Mouse (Mus musculus) embryo, embryonic 10 days (tissue): Measurements from ENCODE around the gene Ccdc170.

Experiments
- DNase-seq: peaks from one replicate; pipeline ENCODE4 v3.0.0-alpha.2; 2015; ENCODE audit warnings: low spot score

The Ccdc170 gene

DNA sequence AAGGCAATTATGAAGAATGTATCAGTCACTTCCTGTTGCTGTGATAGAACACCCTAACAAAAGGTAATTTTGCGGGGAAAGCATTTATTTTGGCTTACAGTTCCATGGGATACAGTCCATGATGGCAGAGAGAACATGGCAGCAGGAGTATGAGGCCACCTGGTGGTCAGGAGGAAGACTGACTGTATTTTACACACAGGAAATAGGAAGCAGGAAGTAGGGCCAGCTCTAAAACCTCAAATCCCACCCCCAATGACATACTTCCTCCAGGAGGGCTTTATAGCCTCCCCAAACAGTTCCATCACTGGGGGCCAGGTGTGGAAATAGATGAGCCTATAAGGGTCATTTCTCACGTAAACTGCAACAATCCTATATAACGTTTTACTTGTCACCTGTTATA is 39.8 kb downstream of the Ccdc170 start:
- no peak for DNase-seq

- no peak for DNase-seq
Measured at GRCm38 (mm10) chr10:4523078-4523477, 40.8 kb downstream of the Ccdc170 start.

DNA sequence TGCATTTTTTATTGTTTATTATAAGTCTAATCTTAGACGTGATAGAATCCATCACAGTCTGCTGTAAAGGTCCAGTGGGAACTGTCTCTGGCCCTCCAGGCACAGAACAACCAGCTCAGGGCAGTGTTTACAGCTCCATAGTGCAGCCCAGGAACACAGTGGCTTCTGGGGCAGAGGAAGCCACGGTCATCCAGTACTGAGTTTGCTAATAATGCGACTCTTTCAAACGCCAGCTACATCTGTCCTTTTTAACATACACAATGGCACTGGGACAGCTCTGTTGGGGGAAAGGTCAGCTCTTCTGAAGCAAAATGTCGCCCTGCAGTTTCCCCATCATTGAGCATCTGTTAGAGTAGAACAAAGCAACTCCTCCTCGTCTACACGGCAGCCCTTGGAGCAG is 45.7 kb downstream of the Ccdc170 start:
- DNase-seq: peak; percentile 64

DNA sequence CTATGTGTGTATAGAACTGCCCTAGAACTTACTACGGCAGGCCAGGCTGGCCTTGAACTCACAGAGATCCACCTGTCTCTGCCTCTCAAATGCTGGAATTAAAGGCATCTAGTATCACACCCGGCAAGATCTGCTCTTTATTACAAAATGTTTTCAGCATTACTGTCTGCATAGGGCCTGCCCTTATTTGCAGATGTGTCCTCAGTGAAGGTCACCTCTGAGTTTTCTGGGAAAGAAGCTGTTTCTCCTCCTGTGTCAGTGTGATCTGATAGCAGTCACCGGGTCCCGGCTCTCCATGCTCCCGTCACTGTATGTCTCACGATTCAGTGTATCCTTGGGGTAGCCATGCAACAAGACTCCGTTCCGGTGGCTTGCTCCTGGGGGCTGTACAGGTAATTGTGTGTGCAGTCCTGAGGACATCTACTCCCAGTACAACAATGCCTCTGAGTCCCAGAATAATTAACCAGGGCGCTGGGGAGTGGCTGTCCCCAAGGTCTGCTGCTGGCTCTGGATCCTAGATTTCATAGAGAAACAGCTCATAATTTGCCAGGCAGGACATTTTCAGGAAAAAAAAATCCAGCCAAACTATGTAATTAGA is 48.4 kb downstream of the Ccdc170 start:
- no peak for DNase-seq

- no peak for DNase-seq
Measured at GRCm38 (mm10) chr10:4531933-4532332, 49.6 kb downstream of the Ccdc170 start.

- DNase-seq: no peak
Measured at GRCm38 (mm10) chr10:4532731-4533130, 50.4 kb downstream of the Ccdc170 start.

DNA sequence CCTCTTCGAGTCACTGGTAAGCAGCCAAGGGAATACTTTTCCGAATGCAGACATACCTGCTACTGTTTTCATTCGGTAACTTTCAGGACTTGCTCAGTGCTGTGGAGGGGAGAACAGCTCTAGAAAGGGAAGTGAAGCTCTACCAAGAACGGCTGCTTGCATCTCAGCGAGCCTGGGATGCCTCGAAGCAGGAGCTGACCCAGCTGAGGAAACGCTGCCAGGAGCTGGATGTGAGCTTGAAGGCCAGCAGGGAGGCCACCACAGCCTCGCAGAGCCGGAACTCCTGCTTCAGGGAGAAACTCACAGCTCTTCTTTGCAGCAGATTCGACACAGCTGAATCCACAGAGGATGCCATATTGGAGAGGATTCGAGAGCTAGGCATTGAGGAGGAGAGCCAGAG is 51.6 kb downstream of the Ccdc170 start:
- DNase-seq: no peak

- peak; percentile 38 for DNase-seq
Measured at GRCm38 (mm10) chr10:4545550-4545949, 63.2 kb downstream of the Ccdc170 start.

GRCm38 (mm10) chr10:4553442-4554119 is 71.3 kb downstream of the Ccdc170 start:
- DNase-seq: peak; percentile 46

DNA sequence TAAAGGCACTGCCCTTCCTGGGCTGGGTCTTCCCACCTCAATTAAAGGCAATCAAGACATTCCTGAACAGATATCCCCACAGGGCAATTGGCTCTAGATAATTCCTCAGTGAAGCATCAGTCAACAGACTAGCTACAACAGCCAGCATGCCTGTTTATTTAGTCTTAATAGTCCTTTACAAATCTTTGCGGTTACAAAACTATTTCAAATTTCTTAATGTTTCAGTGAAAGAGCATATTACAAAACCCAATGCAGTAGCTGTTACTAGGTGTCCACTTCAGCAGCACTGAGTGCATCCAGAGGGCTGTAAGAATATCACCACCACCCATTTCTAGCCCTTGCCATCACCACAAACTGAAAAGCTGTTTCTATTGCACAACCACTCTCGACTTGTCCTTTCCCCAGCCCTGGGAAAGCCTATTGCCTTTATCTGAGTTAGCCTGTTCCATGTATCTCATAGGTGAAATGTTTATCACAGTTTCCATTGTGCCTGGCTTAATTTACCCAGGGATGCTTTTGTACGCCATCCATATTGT is 74.6 kb downstream of the Ccdc170 start:
- DNase-seq: no peak

DNA sequence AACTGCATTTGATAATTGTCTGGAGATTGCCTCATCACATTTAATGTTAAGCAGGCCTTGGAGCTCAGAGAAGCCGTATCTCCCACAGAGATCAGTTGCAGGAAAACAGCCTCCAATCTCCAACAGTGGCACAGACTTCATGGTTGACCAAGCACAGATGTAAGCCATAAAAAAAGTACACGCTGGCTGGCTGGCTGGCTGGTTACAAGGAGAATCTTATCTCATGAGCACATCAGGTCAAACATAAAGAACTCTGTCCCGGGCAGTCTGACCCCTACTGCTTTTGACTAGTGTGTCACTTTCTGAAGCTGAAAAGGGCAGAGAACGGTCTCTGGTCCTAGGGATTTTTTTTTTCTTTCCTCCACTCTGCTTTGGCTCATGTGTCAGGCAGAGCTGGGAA is 76.8 kb downstream of the Ccdc170 start:
- peak; percentile 28 for DNase-seq

GRCm38 (mm10) chr10:4565148-4565547 is 82.8 kb downstream of the Ccdc170 start:
- no peak for DNase-seq

DNA sequence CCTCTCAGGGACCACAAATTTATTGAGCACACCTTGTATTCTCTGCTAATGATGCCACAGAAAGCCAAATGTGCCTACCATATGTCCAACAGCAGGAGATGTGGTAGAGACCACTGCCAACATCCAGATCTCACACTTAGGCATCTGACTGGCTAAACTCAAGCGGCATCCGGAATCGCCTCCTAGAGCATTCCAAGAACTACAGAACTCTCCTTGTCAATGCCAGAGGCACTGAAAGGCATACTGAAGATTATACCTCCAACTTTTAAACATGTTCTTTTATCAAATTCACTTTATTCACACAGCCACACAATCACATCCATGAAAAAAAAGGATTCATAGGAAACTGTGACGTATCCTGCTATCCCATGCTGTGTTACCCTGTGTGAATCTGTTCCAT is 88.5 kb downstream of the Ccdc170 start:
- DNase-seq: no peak

- DNase-seq: no peak
Measured at GRCm38 (mm10) chr10:4571304-4571703, 89.0 kb downstream of the Ccdc170 start.

- DNase-seq: peak; percentile 17
Measured at GRCm38 (mm10) chr10:4581905-4582304, 99.6 kb downstream of the Ccdc170 start.

- DNase-seq: no peak
Measured at GRCm38 (mm10) chr10:4586691-4587090, 104.4 kb downstream of the Ccdc170 start.

DNA sequence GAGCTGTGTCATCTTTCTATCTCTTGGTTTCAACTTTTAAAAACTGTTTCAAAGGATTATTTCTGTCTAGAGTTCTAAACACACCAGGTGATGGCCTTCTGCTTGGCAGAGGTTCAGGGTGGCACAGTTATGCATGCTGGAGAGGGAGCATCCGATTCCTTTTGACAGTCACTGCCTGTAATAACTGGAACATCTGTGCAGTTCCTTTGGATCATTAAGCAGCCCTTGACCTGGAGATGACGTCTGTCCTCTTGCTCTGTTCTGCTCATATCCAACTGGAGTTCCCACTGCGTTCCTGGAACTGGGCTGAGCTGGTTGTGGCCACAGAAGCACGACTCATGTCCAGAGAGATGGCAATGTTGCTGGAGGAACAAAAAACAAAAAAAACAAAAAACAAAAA is 107.3 kb downstream of the Ccdc170 start:
- no peak for DNase-seq

DNA sequence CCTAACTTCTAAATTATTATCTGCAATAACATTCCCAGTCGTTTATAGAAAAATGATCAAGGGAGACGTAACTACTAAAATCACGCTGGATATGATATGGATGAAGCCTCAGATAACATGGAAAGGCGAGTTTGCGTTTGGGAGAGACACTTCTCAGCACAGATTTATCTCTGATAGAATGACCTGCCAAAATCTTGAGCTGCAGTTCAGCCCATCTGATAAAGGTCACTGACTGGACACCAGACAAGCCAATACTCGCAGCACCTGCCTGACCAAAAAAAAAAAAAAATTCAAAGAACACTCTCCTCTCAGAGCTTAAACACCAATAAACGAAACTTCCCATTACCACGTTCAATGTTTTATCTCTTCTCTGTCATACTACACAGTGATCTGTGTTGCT is 108.7 kb downstream of the Ccdc170 start:
- no peak for DNase-seq

DNA sequence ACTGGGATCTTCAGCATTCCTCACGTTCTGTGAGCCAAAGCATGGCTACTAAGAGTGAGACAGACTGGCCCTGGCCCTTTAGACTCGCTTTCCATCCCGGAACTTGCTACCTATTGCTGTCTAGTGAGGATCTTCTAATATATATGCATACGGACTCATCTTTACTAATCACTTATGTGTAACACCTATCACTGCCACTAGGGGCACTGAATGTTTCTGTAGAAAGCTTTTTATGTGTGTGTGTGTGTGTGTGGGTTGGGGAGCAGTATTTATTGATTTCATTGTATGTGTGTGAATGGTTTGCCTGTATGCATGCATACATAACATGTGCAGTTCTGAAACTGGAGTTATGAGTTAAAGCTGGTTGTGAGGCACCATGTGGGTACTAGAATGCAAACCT is 111.5 kb downstream of the Ccdc170 start:
- peak; percentile 20 for DNase-seq

GRCm38 (mm10) chr10:4597211-4597610 is 114.9 kb downstream of the Ccdc170 start:
- DNase-seq: no peak

DNA sequence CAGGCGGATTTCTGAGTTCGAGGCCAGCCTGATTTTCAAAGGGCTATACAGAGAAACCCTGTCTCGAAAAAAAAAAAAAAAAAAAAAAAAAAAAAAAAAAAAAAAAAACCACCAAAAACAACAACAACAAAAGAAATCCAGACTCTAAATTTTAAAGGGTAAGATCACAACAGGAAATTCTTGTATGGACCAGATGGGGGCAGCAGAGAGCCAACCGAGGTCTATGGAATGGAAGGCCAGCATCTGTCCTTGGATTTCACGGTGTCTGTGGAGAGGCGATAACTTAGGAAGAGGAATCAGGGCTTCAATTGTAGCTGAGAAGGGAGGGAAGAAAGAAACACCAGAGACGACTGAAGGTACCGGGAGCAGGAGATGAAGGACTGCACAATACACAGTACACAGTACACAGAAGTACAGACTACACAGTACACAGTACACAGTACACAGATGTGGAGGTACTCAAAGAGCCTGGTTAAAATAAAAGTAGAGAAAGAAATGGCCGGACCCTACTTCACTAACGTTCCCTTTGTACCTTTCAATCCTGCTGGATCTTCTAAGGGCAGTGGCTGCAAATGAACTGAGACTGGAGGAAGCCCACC is 116.0 kb downstream of the Ccdc170 start:
- peak; percentile 75 for DNase-seq

DNA sequence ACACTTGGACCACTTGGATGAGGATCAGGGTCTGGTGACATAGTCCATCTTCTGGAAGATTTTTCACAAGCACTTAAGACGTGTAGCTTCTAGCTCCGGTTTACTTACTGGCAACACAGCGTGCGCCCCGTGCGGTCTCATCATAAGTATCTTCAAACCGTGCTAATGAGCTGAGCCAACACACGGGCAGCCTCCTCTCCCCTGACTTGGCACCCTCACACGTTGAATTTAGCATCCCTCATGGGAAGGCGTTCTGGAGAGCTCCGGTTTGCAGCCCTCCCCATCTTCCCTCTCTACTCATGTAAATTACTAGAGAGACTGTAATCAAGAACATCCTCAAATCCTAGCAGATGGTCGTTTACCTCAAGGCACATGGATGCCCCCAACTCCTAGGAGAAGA is 116.6 kb downstream of the Ccdc170 start:
- no peak for DNase-seq

DNA sequence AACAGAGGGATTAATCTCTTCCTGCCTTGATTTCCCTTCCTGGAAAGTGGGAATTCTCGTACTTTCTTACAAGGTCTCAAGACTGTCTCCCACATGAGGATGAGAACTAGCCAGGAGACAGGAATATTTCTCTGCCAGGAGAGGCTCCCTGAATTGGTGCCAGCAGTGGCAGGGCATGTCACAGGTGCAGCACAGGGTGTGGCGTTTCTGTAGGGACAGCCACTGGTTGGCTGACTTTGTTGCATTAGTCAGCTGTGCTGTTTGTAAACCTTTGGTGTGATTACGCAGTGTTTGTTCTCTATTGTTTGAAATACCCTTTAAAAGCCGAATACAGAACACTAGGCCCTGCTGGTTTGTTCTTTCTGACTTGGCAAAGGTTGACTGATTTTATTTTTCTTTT is 117.3 kb downstream of the Ccdc170 start:
- DNase-seq: no peak
